Mouse (Mus musculus): ENCODE measurements at regions not wholly inside any gene's neighbourhood (a gene's known extent, or its start where the extent isn't known, plus 50 kb on each side); places are given as distances from the start of the nearest gene placed in this dataset.

DNA sequence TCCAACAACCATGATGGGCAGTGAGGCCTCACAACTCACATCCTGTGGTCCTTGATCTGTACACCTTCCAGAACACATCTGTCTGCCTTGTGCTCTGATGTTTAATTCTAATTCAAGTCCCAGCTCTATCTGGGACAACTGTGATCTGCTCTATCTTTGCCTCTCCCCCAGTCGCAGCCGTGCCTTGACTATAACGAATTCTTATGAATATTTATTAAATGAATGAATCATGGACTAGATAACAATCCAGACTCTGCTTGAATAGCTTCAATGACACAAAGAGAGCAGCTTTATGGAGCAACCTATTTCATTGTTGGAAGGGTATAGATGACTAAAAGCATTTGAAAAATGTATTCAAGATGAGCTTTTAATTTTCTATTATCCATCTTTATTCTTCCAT is 120.8 kb upstream of the Rgmb start:
- H3K27ac ChIP-seq (ENCODE audit: low read length): no peak overlapping the region
- no peak for ATAC-seq
- WGBS: 77% methylated on average over 3 of the region's 3 CpGs
- no peak overlapping the region for H3K4me3 ChIP-seq (ENCODE audit: low read length)
- no peak overlapping the region for H3K4me2 ChIP-seq (ENCODE audit: low read depth, low read length)
- no peaks in the 10 kb centered on the region for H3K36me3 ChIP-seq (ENCODE audit: control insufficient read depth, insufficient read depth, low read length)
- H3K4me1 ChIP-seq (ENCODE audit: control insufficient read depth, insufficient read depth, low read length): no peaks in the 10 kb centered on the region
- H3K9me3 ChIP-seq (ENCODE audit: control insufficient read depth, low read length): no peaks in the 10 kb centered on the region
- H3K27me3 ChIP-seq (replicated peaks; ENCODE audit: control insufficient read depth, insufficient read depth, low read length): no peaks in the 10 kb centered on the region
- no peak overlapping the region for H3K9ac ChIP-seq (ENCODE audit: low read depth, low read length)

DNA sequence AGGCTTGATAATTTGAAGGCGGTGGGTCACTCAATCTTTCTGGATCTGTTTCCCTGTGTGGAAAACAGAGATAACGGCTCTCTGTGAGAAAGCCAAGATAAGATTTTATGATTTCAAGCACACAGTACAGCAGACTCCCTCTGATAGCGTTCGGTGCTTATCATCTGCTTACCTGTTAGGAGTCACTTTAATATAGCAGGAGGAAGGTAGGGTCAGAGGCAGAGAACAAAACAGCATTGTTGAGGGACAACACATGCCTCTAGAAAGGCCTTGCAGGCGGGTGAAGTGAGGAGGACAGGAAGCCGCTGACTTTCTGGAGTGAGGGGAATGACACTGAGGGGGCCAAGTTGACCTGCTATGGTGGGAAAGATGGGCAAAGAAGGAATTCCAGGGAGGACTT is 118.9 kb upstream of the Rgmb start:
- H3K27ac ChIP-seq (ENCODE audit: low read length): no peak overlapping the region
- no peak overlapping the region for H3K9ac ChIP-seq (ENCODE audit: low read depth, low read length)
- H3K4me3 ChIP-seq (ENCODE audit: low read length): no peak overlapping the region
- H3K36me3 ChIP-seq (ENCODE audit: control insufficient read depth, insufficient read depth, low read length): no peaks in the 10 kb centered on the region
- H3K27me3 ChIP-seq (replicated peaks; ENCODE audit: control insufficient read depth, insufficient read depth, low read length): no peaks in the 10 kb centered on the region
- H3K4me1 ChIP-seq (ENCODE audit: control insufficient read depth, insufficient read depth, low read length): no peaks in the 10 kb centered on the region
- WGBS: 42% methylated on average over 6 of the region's 6 CpGs
- no peak overlapping the region for H3K4me2 ChIP-seq (ENCODE audit: low read depth, low read length)
- ATAC-seq: peak; percentile 38; the same call in 1 of the 2 replicates
- H3K9me3 ChIP-seq (ENCODE audit: control insufficient read depth, low read length): no peaks in the 10 kb centered on the region

DNA sequence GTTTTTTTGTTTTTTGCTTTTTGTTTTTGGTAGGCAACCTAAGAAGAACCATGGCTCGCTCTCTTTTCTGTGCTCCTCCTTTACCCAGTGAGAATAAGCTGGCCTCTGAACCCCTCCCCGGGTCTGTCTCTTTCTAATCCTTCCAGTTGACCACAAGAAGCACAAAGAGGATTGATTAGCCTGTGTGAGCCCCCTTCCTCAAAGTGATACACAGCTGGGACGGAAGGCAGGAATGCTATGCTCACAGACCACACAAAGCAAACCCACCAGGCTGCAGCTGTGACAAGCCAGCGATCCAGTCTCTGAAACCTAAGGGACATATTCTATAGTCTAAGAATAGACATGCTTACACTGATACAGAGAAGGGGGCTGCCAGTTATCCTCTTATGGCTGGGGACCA is 111.5 kb upstream of the Rgmb start:
- 60% methylated on average over 4 of the region's 4 CpGs for WGBS

DNA sequence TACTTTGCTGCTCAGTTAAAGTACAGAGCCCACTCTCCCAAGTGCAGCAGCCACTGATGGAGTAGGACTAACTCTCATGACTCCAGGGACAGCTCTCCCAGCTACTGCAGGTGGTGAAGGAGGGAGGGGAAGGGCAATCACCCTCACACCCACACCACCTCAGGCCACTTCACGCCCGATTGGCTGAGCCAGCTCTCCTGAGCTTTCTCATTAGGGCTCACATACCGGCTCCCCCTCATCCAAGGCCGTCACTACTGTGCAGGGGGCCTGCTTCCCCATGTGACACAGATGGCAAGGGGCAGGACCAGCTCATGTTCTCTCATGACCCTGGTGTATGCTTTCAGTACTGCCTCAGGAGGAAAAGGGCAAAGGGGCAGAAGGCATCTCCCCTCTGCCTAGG is 87.8 kb upstream of the Rgmb start:
- H3K4me3 ChIP-seq (ENCODE audit: low read length): no peak overlapping the region
- no peaks in the 10 kb centered on the region for H3K9me3 ChIP-seq (ENCODE audit: control insufficient read depth, low read length)
- peak; percentile 67; the same call in 1 of the 2 replicates for ATAC-seq
- no peak overlapping the region for H3K9ac ChIP-seq (ENCODE audit: low read depth, low read length)
- H3K4me1 ChIP-seq (ENCODE audit: control insufficient read depth, insufficient read depth, low read length): no peaks in the 10 kb centered on the region
- WGBS: 49% methylated on average over 4 of the region's 4 CpGs
- H3K36me3 ChIP-seq (ENCODE audit: control insufficient read depth, insufficient read depth, low read length): no peaks in the 10 kb centered on the region
- H3K4me2 ChIP-seq (ENCODE audit: low read depth, low read length): no peak overlapping the region
- no peaks in the 10 kb centered on the region for H3K27me3 ChIP-seq (replicated peaks; ENCODE audit: control insufficient read depth, insufficient read depth, low read length)
- H3K27ac ChIP-seq (ENCODE audit: low read length): no peak overlapping the region

More for the DNA sequence above, 111.5 kb upstream of the Rgmb start:
- Histone ChIP-seq H3K4me1 (ENCODE audit: control insufficient read depth, insufficient read depth, low read length) (no peaks in the 10 kb centered on the region), H3K9ac (ENCODE audit: low read depth, low read length) (no peak overlapping the region), H3K9me3 (ENCODE audit: control insufficient read depth, low read length) (no peaks in the 10 kb centered on the region), H3K36me3 (ENCODE audit: control insufficient read depth, insufficient read depth, low read length) (no peaks in the 10 kb centered on the region), H3K4me2 (ENCODE audit: low read depth, low read length) (no peak overlapping the region), H3K27me3 (replicated peaks; ENCODE audit: control insufficient read depth, insufficient read depth, low read length) (no peaks in the 10 kb centered on the region), H3K4me3 (ENCODE audit: low read length) (no peak overlapping the region), H3K27ac (ENCODE audit: low read length) (no peak overlapping the region)
- ATAC-seq: no peak

DNA sequence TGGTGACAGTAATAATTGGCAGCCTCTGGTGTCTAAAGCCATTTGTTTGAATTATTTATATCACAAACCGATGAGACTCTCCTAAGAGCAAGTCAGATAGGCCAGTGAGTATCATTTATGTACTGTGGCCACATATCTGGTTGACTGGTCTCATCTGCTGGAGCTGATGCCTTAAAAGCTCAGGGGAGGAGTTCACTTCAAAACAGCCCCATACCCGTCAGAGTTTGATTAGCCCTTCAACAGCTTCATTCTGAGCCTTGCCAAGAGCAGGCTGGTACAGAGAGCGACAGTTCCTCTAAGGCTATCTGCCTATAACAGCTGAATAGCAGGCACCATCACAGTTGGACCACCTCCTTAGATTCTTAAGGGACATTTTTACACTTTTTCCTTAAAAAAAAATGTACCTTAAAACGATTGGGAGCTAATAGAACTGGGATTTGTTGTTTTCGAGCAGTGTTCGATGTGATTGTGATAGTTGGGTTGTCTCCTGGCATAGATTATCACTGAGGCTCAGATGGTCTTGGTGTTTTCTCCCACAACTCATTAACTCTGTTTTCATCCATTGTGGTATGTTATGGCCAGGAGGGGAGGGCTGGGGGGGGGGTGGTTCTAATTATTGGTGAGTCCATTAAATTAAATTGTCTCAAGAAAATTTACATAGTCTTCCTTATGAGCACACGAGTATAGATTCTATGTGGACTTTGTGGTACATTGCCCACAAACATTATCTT is 68.0 kb upstream of the Rgmb start:
- no peaks in the 10 kb centered on the region for H3K36me3 ChIP-seq (ENCODE audit: control insufficient read depth, insufficient read depth, low read length)
- ATAC-seq: no peak
- no peaks in the 10 kb centered on the region for H3K9me3 ChIP-seq (ENCODE audit: control insufficient read depth, low read length)
- WGBS: 81% methylated on average over 7 of the region's 7 CpGs
- H3K27me3 ChIP-seq (replicated peaks; ENCODE audit: control insufficient read depth, insufficient read depth, low read length): no peaks in the 10 kb centered on the region
- H3K4me1 ChIP-seq (ENCODE audit: control insufficient read depth, insufficient read depth, low read length): no peaks in the 10 kb centered on the region
- no peak overlapping the region for H3K4me3 ChIP-seq (ENCODE audit: low read length)
- H3K9ac ChIP-seq (ENCODE audit: low read depth, low read length): no peak overlapping the region
- no peak overlapping the region for H3K4me2 ChIP-seq (ENCODE audit: low read depth, low read length)
- no peak overlapping the region for H3K27ac ChIP-seq (ENCODE audit: low read length)

DNA sequence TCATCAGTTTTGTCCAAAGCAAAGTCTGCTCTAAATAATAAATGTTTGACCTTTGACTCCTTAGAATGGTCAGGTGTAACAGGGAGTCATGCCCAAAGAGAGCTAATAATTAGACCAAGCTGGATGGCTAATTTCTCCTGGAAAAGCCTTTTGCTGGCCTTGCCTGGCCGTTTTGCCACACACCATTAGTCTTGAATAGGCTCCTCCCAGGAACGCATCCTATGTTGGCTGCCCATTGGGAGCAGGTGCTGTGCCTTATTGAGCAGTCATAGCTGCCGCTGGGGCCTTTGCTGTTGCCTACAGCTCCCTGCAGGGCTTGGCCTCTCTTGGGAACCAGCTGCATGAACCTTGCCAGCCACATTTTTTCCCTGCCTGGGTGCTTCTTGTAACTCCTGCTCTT is 65.1 kb upstream of the Rgmb start:
- H3K9ac ChIP-seq (ENCODE audit: low read depth, low read length): no peak overlapping the region
- no peak for ATAC-seq
- H3K9me3 ChIP-seq (ENCODE audit: control insufficient read depth, low read length): no peaks in the 10 kb centered on the region
- no peak overlapping the region for H3K4me2 ChIP-seq (ENCODE audit: low read depth, low read length)
- H3K4me1 ChIP-seq (ENCODE audit: control insufficient read depth, insufficient read depth, low read length): no peaks in the 10 kb centered on the region
- H3K4me3 ChIP-seq (ENCODE audit: low read length): no peak overlapping the region
- 66% methylated on average over 3 of the region's 3 CpGs for WGBS
- H3K27ac ChIP-seq (ENCODE audit: low read length): no peak overlapping the region
- no peaks in the 10 kb centered on the region for H3K36me3 ChIP-seq (ENCODE audit: control insufficient read depth, insufficient read depth, low read length)
- H3K27me3 ChIP-seq (replicated peaks; ENCODE audit: control insufficient read depth, insufficient read depth, low read length): no peaks in the 10 kb centered on the region

DNA sequence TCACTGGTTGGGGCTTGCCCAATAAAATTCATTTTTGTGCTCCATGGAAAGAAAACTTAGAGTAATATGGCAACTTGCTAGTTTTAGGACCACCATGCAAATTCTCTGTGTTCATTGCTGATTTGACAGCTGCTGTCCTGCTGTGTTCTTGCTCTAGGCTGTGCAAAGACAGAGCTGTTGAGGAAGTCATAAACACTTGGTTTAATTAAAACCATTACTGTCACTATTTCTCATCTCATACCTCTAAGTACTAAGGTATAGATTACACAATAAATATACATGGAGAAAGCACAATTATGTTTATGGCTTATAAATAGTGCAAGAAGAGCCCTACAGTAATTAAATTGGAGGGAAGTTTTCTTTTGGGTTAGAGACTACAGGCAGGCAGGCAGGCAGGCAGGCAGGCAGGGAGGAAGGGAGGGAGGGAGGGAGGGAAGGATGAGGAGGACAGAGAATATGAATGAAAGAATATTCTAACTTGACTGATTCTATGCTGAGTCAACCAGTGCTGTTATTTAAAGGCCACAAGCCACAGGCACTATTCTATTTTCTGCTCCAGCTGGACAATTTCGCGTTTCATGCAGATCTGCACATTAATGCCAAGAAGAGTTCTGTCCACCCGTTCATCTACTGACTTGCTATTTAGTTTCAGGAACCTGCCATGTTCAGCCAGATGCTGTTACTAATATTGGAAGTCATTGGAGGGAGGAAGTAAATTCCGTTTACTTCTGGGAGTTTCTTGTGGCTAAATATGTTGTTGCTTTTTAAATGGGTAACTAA is 61.2 kb upstream of the Rgmb start:
- Histone ChIP-seq H3K27ac (ENCODE audit: low read length) (no peak overlapping the region), H3K4me2 (ENCODE audit: low read depth, low read length) (no peak overlapping the region), H3K4me3 (ENCODE audit: low read length) (no peak overlapping the region), H3K4me1 (ENCODE audit: control insufficient read depth, insufficient read depth, low read length) (no peaks in the 10 kb centered on the region), H3K27me3 (replicated peaks; ENCODE audit: control insufficient read depth, insufficient read depth, low read length) (no peaks in the 10 kb centered on the region), H3K36me3 (ENCODE audit: control insufficient read depth, insufficient read depth, low read length) (no peaks in the 10 kb centered on the region), H3K9ac (ENCODE audit: low read depth, low read length) (no peak overlapping the region), H3K9me3 (ENCODE audit: control insufficient read depth, low read length) (peaks cover 4% of the 10 kb centered on the region; the same call in 1 of the 2 replicates)
- ATAC-seq: no peak
- WGBS: 65% methylated on average over 4 of the region's 4 CpGs

DNA sequence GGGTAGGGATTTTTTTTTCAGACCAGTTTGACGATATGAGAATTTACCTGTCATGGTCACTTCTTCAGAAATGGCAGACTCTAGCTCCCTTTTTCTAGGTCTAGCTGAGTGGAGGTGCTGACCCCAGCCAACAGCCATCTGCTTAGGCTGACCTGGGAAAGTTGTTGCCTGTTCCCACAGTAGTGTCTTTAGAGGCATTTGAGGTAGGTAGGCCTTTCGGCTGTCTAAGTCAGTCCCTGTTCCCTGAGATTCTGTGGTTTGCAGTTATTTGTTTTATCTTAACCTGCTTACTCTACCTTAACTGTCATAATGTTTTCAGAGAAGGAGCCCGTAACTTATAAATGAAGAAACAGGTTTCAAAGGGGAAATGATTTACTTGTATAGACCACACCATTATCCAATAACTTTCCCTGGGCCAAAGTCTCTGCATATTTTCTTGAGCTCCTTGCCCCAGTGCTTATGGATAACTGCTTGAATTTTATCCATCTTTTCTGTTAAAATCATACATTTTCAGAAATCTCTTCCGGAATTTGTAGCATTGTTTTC is 59.8 kb upstream of the Rgmb start:
- no peak overlapping the region for H3K9ac ChIP-seq (ENCODE audit: low read depth, low read length)
- H3K4me3 ChIP-seq (ENCODE audit: low read length): no peak overlapping the region
- H3K27ac ChIP-seq (ENCODE audit: low read length): no peak overlapping the region
- 92% methylated on average over 4 of the region's 4 CpGs for WGBS
- no peak for ATAC-seq
- H3K9me3 ChIP-seq (ENCODE audit: control insufficient read depth, low read length): peaks cover 4% of the 10 kb centered on the region; the same call in 1 of the 2 replicates
- H3K36me3 ChIP-seq (ENCODE audit: control insufficient read depth, insufficient read depth, low read length): no peaks in the 10 kb centered on the region
- H3K4me1 ChIP-seq (ENCODE audit: control insufficient read depth, insufficient read depth, low read length): no peaks in the 10 kb centered on the region
- H3K4me2 ChIP-seq (ENCODE audit: low read depth, low read length): no peak overlapping the region
- no peaks in the 10 kb centered on the region for H3K27me3 ChIP-seq (replicated peaks; ENCODE audit: control insufficient read depth, insufficient read depth, low read length)

DNA sequence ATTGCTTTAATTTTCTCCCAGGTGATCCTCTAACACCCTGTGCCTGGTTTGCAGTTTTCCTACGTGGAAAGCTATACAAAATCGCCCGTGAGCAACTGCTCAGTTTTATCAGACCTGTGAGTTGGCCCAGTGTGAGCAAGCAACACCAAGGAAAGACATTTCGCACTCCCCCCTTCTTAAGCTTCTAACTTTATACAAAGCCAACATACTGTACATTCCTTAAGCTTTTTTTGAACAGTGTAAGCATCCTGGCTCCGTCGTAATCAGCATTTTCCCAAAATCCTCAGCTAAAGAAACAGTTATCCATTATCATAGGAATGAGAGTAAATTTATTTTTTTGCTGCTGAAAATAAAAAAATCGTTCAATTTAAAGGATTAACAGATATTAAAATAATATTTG is 52.0 kb upstream of the Rgmb start:
- no peak for ATAC-seq
- Histone ChIP-seq H3K27me3 (replicated peaks; ENCODE audit: control insufficient read depth, insufficient read depth, low read length) (no peaks in the 10 kb centered on the region), H3K4me1 (ENCODE audit: control insufficient read depth, insufficient read depth, low read length) (no peaks in the 10 kb centered on the region), H3K4me2 (ENCODE audit: low read depth, low read length) (no peak overlapping the region), H3K36me3 (ENCODE audit: control insufficient read depth, insufficient read depth, low read length) (no peaks in the 10 kb centered on the region), H3K4me3 (ENCODE audit: low read length) (no peak overlapping the region), H3K9me3 (ENCODE audit: control insufficient read depth, low read length) (no peaks in the 10 kb centered on the region), H3K9ac (ENCODE audit: low read depth, low read length) (no peak overlapping the region), H3K27ac (ENCODE audit: low read length) (no peak overlapping the region; the same call in 1 of the 2 replicates)
- WGBS: 55% methylated on average over 7 of the region's 7 CpGs

All from intestine, embryonic 16.5 days (tissue).